Mouse (Mus musculus) CH12F3 (cell line): ENCODE results near the gene Tmem87b.

Experiments used
- in situ Hi-C: fragments of 300-500 bp; cut with MboI; formaldehyde crosslinking; loops from 2 replicates; pipeline ENCODE4 v1.14.3; 2020; ENCODE audit warnings: low sequenced_read_pairs

Gene Tmem87b

GRCm38 (mm10) chr2:128817786-128818681 is at the start of gene Tmem87b:
Gene Tmem87b, plus strand, starts transcription at chr2:128818118.
- in situ Hi-C loops: loop anchor here (10.0 kb wide), 1 partner anchor 123 kb away; the partner anchor contains the start of gene Mertk

GRCm38 (mm10) chr2:128768545-128769247 is 49.2 kb upstream of the Tmem87b start:
- in situ Hi-C loops: no loop called here

DNA sequence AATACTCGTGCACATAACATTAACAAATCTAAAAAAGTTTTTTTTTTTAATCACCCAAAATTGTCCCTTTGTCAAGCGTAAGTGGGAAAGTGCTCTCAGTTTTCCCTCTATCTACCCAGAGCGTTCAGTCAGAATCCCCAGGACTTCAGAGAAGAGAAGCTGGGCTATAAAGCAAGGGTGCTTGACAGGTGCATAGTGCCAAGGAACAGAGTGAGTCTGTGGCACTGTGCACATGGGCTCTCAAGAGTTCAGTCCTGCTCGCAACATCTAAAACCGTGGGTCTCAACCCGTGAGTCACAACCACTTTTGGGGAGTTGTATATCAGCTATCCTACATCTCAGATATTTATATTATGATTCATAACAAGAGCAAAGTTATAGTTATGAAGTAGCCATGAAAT is 47.4 kb upstream of the Tmem87b start:
- in situ Hi-C loops: no loop called here

GRCm38 (mm10) chr2:128771048-128771447 is 46.9 kb upstream of the Tmem87b start:
- in situ Hi-C loops: no loop called here

DNA sequence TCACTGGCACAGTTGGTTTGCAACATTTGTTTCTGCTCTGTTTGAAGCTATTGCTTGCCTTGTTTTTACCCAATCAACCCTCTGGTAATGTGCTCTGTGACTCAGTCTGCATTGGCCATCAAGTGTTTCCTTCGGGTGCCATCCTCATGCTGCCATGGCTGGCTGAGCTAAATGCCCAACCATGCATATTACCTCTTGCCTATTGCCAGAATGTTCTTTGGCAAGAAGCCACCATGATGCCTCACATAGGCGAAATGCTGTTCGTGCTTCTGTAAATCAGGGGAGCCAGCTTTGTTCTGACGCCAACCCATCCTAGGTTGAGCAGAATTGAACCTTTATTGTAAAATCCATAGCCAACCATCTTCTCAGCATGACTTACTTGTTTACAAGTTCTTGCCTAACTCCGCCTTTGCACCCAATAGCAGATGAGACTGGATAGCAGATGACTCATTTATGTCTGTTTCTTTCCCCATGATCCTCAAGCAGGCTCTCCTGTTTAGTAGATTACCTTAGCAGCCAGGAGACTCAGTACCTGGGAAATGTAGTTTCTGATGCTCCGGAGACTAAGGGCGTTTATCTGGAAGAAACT is 46.1 kb upstream of the Tmem87b start:
- in situ Hi-C loops: no loop called here

- in situ Hi-C loops: no loop called here
These were observed 35.7 kb upstream of the Tmem87b start for GRCm38 (mm10) chr2:128782231-128782630.

- in situ Hi-C loops: no loop called here
These were observed 34.1 kb upstream of the Tmem87b start for GRCm38 (mm10) chr2:128783660-128784345.

- in situ Hi-C loops: no loop called here
These were observed 33.1 kb upstream of the Tmem87b start for GRCm38 (mm10) chr2:128784814-128785213.

- in situ Hi-C loops: no loop called here
These were observed 31.6 kb upstream of the Tmem87b start for GRCm38 (mm10) chr2:128786341-128786740.

GRCm38 (mm10) chr2:128786795-128787194 is 31.1 kb upstream of the Tmem87b start:
- in situ Hi-C loops: no loop called here

- in situ Hi-C loops: no loop called here
These were observed 30.1 kb upstream of the Tmem87b start for GRCm38 (mm10) chr2:128787805-128788204.

- in situ Hi-C loops: no loop called here
These were observed 26.9 kb upstream of the Tmem87b start for GRCm38 (mm10) chr2:128790875-128791614.

DNA sequence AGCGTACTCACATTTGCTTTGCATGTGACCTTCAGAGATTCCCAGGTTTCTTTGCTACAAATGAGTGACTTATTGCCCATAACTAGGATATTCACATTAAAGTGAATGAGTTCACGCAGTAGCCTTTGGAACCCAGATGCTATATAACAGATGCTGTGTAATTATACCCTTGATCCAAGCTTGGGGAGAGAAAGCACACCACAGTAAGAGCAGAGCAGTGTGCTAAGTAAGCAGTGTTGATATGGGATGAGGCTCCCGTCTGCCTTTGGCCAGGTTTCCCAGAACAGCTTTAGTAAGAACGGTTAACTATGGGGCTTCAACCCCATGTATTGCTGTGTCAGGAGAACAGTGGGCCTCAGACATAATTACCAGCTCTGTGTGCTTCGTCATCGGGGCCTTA is 24.0 kb upstream of the Tmem87b start:
- in situ Hi-C loops: no loop called here

- in situ Hi-C loops: no loop called here
These were observed 21.5 kb upstream of the Tmem87b start for GRCm38 (mm10) chr2:128796463-128796862.

DNA sequence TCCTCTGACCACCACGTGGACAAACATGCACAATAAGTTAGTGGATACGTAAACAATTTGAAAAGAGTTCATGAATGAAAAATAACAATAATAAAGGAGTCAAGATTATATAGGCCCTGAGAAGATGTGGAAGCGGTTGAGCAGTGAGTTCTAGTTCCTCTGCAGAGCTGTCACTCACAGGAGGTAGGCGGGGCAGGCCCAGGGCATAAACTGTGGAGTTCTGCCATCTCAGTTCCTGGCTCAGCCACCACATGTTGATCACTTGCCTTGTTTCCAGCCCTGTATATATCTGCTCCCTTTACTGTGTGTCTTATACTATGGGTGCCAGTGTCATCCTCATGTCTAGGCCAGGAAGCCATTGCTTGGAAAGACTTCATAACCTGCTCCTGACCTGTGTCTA is 14.5 kb upstream of the Tmem87b start:
- in situ Hi-C loops: no loop called here

DNA sequence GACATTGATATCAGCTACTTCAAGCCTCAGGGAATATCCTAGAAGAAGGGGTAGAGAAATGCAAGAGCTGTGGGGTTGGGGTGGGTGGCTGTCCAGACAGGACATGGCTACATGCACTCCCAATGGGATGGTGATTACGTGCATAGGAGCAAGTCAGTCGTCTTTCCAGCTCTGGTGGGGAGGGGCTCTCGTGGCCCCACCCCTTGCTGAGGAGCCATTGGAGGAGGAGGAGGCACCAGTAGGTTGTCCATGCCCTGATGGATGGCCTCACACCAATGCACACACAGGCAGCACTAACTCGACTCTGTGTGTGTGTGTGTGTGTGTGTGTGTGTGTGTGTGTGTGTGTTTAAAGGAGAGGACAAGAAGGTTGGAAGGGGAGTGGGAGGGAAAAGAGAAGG is 12.6 kb upstream of the Tmem87b start:
- in situ Hi-C loops: no loop called here

DNA sequence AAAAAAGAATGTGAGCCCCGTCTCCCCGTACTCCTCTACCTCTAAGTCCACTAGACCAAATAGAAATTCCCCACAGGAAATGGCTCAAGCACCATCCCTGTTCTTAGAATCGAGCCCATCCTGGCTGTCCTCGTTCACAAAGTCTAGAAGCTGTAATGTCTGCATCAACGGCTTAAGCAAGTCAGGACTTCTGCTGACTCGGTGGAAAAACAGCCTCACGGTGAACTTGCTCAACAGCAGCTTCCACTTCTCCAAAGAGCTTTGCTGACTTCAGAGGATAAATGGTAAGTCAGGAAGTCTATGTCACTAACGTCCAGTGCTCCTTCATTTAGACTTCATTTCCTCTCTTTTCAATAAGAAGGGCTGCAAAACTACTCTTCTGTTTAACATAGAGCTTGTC is 11.4 kb upstream of the Tmem87b start:
- in situ Hi-C loops: no loop called here

DNA sequence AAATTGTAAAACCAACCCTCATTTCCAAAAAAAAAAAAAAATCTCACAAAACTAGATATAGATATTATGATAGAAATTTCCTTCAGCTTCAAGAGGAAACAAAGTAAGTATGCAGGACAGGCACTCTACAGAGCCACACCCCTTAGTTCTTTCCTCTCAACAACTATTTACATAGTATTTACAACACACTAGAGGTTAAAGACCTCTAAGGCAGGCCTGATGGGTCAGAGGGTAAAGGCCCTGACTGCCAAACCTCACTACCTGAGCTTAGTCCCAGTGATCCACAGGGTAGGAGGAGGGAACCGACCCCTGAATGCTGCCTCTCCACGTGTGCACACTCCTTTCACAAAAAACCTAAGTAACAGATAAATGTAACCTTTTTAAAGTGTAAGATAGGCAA is 5.2 kb upstream of the Tmem87b start:
- in situ Hi-C loops: loop anchor here (10.0 kb wide), 1 partner anchor 118 kb away; the partner anchor contains the start of gene Mertk

DNA sequence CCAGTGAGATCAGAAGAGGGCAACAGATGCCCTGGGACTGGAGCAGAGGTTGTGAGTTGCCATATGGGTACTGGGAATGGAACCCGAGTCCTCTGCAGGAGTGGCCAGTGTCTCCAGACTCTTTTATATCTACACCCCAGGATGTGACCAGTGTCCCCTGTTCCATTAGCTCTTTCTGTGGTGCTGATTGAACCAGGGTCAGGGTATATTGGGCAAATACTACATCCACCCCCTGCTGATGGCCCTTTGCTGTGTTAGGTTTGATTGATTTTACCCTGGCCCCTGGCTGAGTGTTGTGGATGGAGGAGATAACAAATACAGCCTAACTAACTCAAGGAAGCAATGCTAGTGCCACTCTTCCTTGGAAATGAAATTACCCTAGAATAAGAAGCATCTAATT is 1.6 kb upstream of the Tmem87b start:
- in situ Hi-C loops: loop anchor here (10.0 kb wide), 1 partner anchor 122 kb away; the partner anchor contains the start of gene Mertk

GRCm38 (mm10) chr2:128816916-128817315 is 1.0 kb upstream of the Tmem87b start:
- in situ Hi-C loops: loop anchor here (10.0 kb wide), 1 partner anchor 122 kb away; the partner anchor contains the start of gene Mertk
